8 mouse cellular contexts compared by ENCODE assay signal in the genomic region with DNA sequence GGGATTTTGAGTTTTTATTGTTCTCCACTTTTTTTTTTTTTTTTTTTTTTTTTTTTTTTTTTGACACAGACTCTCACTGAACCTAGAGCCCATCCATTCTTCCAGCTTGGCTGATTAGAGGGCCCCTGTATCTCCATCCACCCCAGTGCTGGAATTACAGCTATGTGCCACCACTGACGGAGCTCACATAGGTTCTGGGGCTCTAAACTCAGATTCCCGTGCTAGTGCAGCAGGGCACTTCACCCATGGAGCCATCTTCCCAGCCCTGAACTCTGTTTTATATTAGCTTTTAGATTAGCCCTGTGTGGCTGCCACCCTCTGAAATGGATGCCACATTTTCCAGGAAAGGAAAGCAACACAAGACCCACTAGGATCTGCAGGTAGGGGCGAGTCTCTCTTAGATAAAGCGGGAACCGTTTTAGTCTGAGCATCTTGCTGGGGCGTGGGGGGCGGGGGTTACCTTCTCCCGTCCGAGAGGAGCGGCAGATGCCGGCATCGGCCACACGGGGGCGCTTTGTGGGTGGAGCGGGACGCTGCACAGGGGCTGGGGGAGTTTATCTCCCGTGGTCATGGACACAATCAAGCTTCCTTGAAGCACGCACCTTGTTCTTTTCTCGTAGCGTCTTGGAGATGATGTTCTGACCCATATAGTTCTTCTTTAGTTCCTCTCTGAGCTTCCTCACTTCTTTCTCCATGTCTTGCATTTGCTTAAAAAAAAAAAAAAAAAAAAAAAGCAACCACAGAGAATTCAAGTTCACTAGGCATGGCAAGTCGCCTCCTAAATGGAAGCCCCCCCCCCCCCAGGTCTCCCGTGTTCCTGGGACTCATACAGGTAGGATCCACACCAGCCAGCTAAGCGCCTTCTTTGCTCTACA. TPM values are rescaled to one million over a fixed set of nuclear protein-coding genes. Genes with fewer than 3 reads are reported as not detected.
A peak's percentile ranks its signal among the peaks of the same experiment; 100 is the strongest.
DNase-seq lines count a peak whose midpoint lies in the region; ATAC-seq and TF ChIP-seq lines count a peak whose summit lies in the region.

No protein-coding gene starts in this region.

- peak; percentile 46; the same call in 1 of the 2 replicates for ATAC-seq in forebrain, embryonic 11.5 days (replicated peaks; ENCODE audit: low FRiP score)
- 0 out of 2 replicates have a peak, but pooled peaks have one; percentile 31 for ATAC-seq in intestine, embryonic 15.5 days
- no peak; the same call in 1 of the 2 replicates for ATAC-seq in liver, postnatal 0 days

- no peak overlapping the region for H3K4me3 ChIP-seq in forebrain, embryonic 11.5 days (ENCODE audit: low read depth, low read length)
- no peak overlapping the region for H3K4me3 ChIP-seq in intestine, embryonic 15.5 days (replicated peaks)
- no peak overlapping the region for H3K4me3 ChIP-seq in liver, postnatal 0 days (ENCODE audit: low read depth, low read length)

- no peak for TF ChIP-seq EP300 in liver, postnatal 0 days (IDR thresholded peaks at IDR 0.05; ENCODE audit: low read depth)

- H3K27ac ChIP-seq in forebrain, embryonic 11.5 days (ENCODE audit: low read depth, low read length) = no peak overlapping the region
- no peak overlapping the region for H3K27ac ChIP-seq in intestine, embryonic 15.5 days
- H3K27ac ChIP-seq in liver, postnatal 0 days (ENCODE audit: low read depth) = no peak overlapping the region

- no peaks in the 10 kb centered on the region for H3K27me3 ChIP-seq in forebrain, embryonic 11.5 days (ENCODE audit: control insufficient read depth, insufficient read depth, low read length)
- H3K27me3 ChIP-seq in intestine, embryonic 15.5 days (replicated peaks) = no peaks in the 10 kb centered on the region
- H3K27me3 ChIP-seq in liver, postnatal 0 days (ENCODE audit: insufficient read depth, low read length) = no peaks in the 10 kb centered on the region

- H3K4me1 ChIP-seq in forebrain, embryonic 11.5 days (replicated peaks; ENCODE audit: control insufficient read depth, insufficient read depth, low read length) = no peaks in the 10 kb centered on the region
- H3K4me1 ChIP-seq in intestine, embryonic 15.5 days (replicated peaks) = peaks cover 11% of the 10 kb centered on the region
- H3K4me1 ChIP-seq in liver, postnatal 0 days (ENCODE audit: insufficient read depth) = peaks cover 8% of the 10 kb centered on the region

- DNase-seq in adrenal gland, adult 18-20 months (ENCODE audit: low spot score in 2 of 2) = peak; percentile 34 to 55
- DNase-seq in adrenal gland, adult 8-10 months = no peak
- DNase-seq in ovary, postnatal 36 days (ENCODE audit: low spot score) = peak; percentile 49
- DNase-seq in ovary, adult 18-20 months (ENCODE audit: low spot score) = no peak
- DNase-seq in forebrain, embryonic 11.5 days (ENCODE audit: low spot score) = peak; percentile 88
- DNase-seq in liver, postnatal 0 days = peak; percentile 77
- peak; percentile 73 for DNase-seq in retina, postnatal 1 day

- H3K9ac ChIP-seq in forebrain, embryonic 11.5 days (ENCODE audit: low read length) = no peak overlapping the region
- no peak overlapping the region for H3K9ac ChIP-seq in intestine, embryonic 15.5 days
- no peak overlapping the region for H3K9ac ChIP-seq in liver, postnatal 0 days (replicated peaks)

- H3K36me3 ChIP-seq in forebrain, embryonic 11.5 days (ENCODE audit: control insufficient read depth, insufficient read depth, low read length) = no peaks in the 10 kb centered on the region
- no peaks in the 10 kb centered on the region for H3K36me3 ChIP-seq in intestine, embryonic 15.5 days
- H3K36me3 ChIP-seq in liver, postnatal 0 days (replicated peaks; ENCODE audit: insufficient read depth, low read length) = no peaks in the 10 kb centered on the region

- WGBS in forebrain, embryonic 11.5 days = 11% methylated on average over 23 of the region's 23 CpGs
- WGBS in intestine, embryonic 15.5 days = 13% methylated on average over 23 of the region's 23 CpGs
- WGBS in liver, postnatal 0 days (ENCODE audit: insufficient replicate concordance) = 10% methylated on average over 23 of the region's 23 CpGs

- H3K4me2 ChIP-seq in forebrain, embryonic 11.5 days (ENCODE audit: low read depth, low read length, severe bottlenecking) = no peak overlapping the region
- H3K4me2 ChIP-seq in intestine, embryonic 15.5 days (replicated peaks) = 0 out of 2 replicates have a peak overlapping the region, but pooled peaks have one; percentile 11
- H3K4me2 ChIP-seq in liver, postnatal 0 days (ENCODE audit: low read depth, low read length) = no peak overlapping the region

- peak; percentile 72 for TF ChIP-seq CTCF in liver, postnatal 0 days (IDR thresholded peaks at IDR 0.05; ENCODE audit: low read depth)

- H3K9me3 ChIP-seq in forebrain, embryonic 11.5 days (ENCODE audit: control insufficient read depth, low read length) = peaks cover 5% of the 10 kb centered on the region; the same call in 1 of the 2 replicates
- no peaks in the 10 kb centered on the region; the same call in 1 of the 2 replicates for H3K9me3 ChIP-seq in intestine, embryonic 15.5 days
- no peaks in the 10 kb centered on the region for H3K9me3 ChIP-seq in liver, postnatal 0 days (ENCODE audit: low read length)

RNA-seq across cellular contexts. Expression of a gene that starts 51.8 kb away (rescaled TPM):
- under 1 TPM; 0.60 to 0.70 TPM for total RNA-seq in adrenal gland, adult 18-20 months (2021)
- 1 to 10 TPM in 2 of 4 experiments, under 1 TPM in 2; 0.32 to 1.9 (median 1.1) TPM for total RNA-seq in adrenal gland, adult 8-10 months (2022)
- 0.57 and 1.2 TPM in 2 replicates for polyA plus RNA-seq in forebrain, embryonic 11.5 days (2014; fragmentation: Nextera tagmentation; extraction: Ambion mirVana)
- 1.4 and 2.3 TPM in 2 replicates for polyA plus RNA-seq in intestine, embryonic 15.5 days (2015; fragmentation: Nextera tagmentation; extraction: Ambion mirVana)
- polyA plus RNA-seq in liver, postnatal 0 days (2015; fragmentation: Nextera tagmentation; extraction: Ambion mirVana) = 0.71 and 1.0 TPM in 2 replicates

Comparison
In these comparisons a context has a peak if more than half of its experiments do, and no peak if none do; other contexts are left out.
1. DNase-seq: peak in adrenal gland, adult 18-20 months (2 of 2), ovary, postnatal 36 days (single experiment), forebrain, embryonic 11.5 days (single experiment), liver, postnatal 0 days (single experiment) and retina, postnatal 1 day (single experiment); none in adrenal gland, adult 8-10 months (single experiment) and ovary, adult 18-20 months (single experiment).